Mouse (Mus musculus): ENCODE data around the gene Olfr56.

DNA sequence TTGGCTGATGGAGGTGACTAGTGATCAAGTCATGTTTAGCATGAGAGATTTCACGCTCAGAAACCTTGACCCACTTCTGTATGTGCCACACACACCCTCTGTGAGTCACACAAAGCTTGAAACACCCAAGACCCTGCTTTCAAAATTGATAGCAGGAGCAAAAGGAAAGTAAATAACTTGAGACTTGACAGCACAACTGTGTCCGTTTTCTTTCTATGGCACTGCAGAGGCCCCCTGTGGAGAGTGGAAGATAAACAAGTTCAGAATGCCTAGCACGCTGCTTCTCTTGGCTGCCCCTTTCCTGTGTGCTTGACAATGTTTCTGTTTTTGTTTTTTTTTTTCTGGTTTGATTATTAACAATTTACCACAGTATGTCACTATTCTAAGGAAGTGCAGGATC lies 106.2 kb downstream of the Olfr56 start:
- TF ChIP-seq POLR2A (IDR thresholded peaks at IDR 0.05; ENCODE audit: control insufficient read depth, extremely low read depth, insufficient read depth, low read length, poor library complexity) (no peak), CTCF (IDR thresholded peaks at IDR 0.05; ENCODE audit: borderline replicate concordance, control insufficient read depth, extremely low read depth, insufficient read depth, low read length, poor library complexity) (no peak)
